Mouse (Mus musculus): Measurements from ENCODE around the gene Gtf2h3.
"Not testable (repeated sequence)": the region's sequence is repeated elsewhere in the genome, so short reads cannot be mapped to it uniquely, and the experiment has no call there.

Gene Gtf2h3

DNA sequence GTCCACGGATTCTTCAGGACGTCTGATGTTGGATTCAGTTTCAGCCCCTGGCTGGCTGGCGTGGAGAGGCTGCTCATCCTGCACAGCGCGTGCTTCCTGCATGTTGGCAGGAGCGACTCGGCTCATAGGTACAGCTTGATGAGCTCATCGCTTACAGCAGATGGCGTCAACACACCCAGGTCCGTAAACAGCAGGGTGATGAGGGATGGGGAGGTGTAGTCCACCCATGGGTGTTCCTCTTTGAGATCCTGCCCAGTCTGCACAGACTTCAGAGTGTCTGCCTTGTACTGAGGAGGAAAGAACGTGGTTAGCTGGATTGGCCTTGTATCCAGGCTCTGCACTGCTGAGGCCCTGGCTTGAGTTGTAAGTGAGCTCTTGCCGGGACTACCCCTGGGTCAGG is 7.9 kb upstream of the Gtf2h3 start:
- no peak for DNase-seq (ENCODE audit: extremely low read depth, low read depth, low spot score)

DNA sequence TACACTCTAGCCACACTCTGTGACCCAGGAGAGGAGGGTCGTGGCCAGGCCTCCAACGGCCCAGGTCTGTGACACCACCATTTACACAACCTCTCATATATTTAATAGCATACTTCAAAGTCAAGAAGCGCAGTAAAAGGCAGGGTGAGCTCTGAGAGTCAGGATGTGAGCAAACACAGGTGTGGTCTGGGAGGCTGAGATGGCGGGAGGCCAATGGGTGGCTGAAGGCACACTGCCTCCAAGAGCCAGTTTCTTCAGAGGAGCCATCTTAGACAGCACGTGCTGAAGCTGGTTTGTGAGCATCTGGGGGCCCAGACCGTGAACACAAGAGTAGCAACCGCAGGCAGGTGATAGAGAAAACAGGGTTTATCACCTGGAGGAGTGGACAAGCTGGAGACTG is 3.5 kb upstream of the Gtf2h3 start:
- no peak for DNase-seq (ENCODE audit: extremely low read depth, low read depth, low spot score)

DNA sequence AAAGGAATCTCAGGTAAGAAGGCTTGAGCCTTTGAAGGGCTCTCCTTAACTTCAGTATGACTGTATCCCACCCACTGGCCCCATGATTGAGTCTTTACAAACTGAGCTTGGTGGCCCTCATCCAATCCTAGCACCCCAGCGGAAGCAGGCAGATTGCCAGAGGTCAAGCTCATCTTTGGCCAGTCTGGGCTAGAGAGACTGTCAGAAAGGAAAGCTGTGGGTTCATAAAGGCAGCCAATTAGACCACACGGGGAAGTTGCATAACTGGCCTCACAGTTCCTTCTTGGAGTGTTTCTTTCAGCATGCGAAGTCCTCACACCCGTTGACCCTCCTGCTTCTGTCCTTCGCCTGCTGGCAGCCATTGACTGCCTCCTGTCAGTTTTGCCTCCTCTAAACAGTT is 3.6 kb downstream of the Gtf2h3 start:
- no peak for DNase-seq (ENCODE audit: extremely low read depth, low read depth, low spot score)

DNA sequence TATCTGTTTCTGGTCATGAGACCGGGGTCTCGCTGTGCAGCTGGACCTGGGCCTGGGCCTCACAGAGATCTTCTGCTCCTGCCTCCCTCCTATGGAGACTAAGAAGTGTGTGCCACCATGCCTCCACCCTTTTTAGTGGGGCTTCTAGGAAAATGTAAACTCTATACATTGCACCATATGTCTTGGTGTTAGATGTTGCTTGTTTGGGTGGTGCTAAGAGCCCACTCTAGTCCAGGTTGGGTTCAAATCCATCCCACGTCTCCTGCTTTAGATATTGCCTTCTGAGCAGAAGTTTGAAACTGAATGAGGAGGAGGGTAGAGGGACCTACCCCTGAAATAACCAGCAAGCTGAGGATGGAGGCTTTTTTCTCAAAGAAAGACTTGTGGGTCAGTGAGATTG is 13.8 kb downstream of the Gtf2h3 start:
- DNase-seq (ENCODE audit: extremely low read depth, low read depth, low spot score), result no peak

DNA sequence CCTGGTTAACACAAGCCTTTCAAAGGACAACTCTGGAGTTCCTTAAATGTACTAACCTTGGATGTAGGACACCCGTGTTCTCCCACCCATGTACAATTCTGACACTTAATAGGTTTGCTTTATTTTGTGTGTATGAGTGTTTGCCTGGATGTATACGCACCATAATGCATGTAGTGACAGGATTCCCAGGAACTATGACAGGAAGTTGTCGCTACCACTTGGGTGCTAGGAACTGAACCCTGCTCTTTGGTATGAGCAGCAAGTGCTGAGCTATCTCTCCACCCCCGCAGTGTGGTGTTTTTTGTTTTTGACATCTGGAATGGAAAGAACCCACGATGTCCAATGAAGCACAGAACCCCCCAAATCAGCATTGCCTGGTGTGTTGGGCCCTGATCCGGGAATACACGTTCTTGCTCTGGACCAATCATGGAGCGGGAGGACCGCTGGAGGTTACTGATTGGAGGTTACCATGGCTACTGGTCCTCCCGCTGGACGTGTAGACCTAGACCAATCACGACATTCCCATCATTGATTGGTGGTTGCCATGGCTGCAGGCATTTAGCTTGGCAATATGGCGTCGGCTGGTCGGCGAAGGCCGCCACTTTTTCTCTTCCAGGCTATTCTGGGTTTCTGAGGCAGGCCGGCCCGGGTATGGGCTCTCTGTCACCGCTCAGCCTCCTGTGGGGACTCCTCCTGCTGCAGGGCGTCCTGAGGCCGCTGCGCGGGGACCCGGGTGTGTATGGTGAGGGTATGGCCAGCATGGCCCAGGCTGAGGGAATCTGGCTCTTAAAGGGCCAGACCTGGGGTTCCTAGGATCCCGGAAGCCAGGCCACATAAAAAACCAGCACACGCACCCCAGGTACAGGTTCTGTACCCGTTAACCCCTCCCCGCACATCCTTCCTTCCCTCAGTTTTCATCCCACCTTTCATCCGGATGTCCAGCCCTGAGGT is 19.6 kb downstream of the Gtf2h3 start:
- DNase-seq (ENCODE audit: extremely low read depth, low read depth, low spot score), result peak; percentile 81

DNA sequence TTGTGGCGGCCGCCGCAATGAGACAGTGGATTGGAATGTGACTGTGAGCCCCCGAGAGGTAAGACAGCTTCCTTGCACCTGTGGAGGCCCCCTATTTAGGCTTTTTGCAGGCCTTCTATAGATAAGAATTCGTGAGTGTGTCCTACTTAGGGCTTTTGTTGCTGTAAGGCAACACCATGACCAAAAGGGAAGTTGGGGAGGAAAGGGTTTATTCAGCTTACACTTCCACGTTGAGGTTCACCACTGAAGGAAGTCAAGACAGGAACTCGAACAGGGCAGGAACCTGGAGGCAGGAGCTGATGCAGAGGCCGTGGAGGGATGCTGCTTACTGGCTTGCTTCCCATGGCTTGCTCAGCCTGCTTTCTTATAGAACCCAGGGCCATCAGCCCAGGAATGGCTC is 20.8 kb downstream of the Gtf2h3 start:
- DNase-seq (ENCODE audit: extremely low read depth, low read depth, low spot score), result not testable (repeated sequence)

DNA sequence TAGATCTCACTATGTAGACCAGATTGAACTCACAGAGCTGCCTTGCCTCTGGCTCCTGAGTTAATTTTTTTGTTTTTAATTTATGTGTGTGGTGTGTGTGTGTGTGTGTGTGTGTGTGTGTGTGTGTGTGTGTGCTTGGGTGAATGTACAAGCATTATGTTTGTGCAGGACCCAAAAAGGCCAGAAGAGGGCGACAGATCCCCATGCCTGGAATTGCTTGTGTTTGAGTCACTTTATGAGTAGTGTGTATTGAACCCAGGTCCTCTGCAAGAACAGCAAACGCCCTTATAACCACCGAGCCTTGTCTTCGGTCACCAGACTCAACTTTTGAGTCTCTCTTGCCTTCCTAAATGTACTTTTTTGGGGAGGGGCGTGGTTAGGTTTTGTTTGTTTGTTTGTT is 23.4 kb downstream of the Gtf2h3 start:
- no peak for DNase-seq (ENCODE audit: extremely low read depth, low read depth, low spot score)

DNA sequence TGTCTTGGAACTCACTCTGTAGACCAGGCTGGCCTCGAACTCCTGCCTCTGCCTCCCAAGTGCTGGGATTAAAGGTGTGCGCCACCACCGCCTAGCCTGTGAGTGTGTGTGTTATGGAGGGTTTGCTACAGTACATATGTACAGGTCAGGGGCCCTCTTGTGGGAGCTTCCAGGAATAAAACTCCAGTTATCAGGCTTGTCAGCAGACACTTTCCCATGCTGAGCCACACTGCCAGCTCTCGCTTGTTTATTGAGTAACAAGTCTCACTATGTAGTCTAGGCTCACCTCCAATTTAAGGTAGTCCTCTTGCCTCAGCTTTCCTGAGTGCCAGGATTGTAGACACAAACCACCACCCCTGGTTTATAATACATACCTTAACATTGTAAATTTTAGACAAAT is 25.4 kb downstream of the Gtf2h3 start:
- DNase-seq (ENCODE audit: extremely low read depth, low read depth, low spot score), result no peak

DNA sequence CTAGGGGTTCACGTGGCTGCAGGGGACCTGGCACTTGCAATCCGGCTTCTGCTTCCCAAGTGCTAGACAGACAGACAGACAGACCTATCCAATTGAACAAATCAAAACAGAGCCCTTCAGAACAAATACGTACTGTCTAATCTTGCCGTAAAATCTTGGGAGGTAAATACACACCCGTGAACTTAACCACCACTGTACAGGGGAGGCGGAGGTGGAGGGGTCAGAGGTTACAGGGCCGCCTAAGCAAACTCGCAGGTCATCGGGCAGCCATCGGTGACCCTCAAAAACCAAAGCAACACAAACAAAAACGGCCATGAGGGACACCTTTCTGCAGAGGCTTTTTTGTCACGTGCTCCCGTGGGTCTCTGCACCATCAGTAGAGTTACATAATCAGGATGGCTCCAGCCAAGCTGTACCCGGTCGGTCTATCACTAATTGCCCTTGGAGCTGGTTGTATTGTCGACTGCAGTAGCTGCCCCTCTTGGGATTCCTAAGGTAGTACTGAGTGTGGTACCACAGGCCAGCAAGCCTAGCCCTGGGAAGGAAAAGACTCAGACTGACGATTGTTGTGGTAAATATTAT is 26.2 kb downstream of the Gtf2h3 start:
- no peak for DNase-seq (ENCODE audit: extremely low read depth, low read depth, low spot score)

DNA sequence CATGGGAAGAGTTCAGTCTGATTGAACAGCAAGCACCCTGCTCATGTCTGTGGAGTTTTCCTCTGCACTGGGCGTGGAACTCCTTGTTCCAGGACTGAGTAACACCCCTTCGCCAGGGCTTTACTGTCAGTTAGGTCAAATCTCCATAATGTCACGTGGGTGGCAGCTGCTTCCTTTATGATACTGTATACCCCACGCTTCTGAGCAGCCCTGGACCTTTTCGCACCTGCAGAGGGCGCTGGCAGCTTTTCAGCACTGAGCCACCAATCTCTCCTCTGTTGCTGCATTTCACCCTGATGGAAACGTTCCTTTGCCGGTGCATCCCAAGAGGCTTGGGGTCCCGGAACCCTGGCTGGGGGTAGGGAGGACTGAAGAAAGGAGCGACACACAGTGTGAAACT is 32.0 kb downstream of the Gtf2h3 start:
- DNase-seq (ENCODE audit: extremely low read depth, low read depth, low spot score), result no peak

DNA sequence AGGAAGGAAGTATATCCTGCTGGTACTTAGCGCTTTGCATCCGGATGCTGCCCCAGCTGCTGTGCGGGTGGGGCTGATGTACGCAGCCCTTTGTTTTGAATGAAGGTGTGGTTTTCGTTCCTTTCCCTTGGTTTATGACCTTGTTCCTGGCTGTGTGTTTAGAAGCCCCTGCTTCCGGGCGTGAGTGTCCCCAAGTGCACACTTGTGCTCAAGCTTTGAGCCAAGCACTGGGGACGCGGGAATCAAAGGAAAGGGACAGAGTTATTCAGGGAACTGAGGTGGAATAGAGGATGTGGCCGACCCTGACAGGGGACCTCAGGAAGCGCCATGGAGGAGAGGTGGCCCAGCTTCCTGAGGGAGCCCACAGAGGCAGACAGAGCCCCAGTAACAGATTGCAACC is 35.8 kb downstream of the Gtf2h3 start:
- no peak for DNase-seq (ENCODE audit: extremely low read depth, low read depth, low spot score)

DNA sequence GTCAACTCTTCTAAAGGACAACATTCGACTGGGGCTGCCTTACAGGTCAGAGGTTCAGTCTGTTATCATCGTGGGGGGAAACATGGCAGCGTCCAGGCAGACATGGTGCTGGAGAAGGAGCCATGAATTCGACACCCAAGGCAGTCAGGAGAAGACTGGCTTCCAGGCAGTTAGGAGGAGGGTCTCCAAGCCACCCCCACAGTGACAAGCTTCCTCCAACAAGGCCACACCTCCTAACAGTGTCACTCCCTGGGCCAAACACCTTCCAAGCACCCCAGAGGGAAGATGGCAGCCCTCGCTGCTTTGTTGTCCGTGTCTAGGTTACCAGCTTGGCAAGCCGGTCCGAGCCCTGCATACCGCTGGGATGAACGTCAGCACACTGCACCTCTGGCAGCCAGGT is 39.8 kb downstream of the Gtf2h3 start:
- no peak for DNase-seq (ENCODE audit: extremely low read depth, low read depth, low spot score)

DNA sequence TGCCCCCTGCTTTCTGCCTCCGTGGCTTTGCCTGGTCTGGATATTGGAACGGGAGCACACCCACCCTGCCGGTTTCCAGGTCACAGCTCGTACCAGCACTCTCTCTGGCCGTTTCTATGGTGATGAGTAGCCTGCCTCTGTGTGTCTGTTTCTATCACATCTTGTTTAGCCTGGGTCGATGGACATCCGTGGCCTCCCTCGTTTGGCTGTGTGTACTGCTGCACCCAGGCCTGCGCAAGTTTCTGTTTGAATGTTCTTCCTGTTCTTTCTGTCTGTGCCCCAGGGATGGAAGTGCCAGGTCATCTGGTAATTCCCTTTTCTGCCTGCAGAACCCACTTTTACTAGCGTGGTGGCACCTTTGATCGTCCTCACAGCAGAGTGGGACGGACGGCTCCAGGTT is 42.4 kb downstream of the Gtf2h3 start:
- no peak for DNase-seq (ENCODE audit: extremely low read depth, low read depth, low spot score)

DNA sequence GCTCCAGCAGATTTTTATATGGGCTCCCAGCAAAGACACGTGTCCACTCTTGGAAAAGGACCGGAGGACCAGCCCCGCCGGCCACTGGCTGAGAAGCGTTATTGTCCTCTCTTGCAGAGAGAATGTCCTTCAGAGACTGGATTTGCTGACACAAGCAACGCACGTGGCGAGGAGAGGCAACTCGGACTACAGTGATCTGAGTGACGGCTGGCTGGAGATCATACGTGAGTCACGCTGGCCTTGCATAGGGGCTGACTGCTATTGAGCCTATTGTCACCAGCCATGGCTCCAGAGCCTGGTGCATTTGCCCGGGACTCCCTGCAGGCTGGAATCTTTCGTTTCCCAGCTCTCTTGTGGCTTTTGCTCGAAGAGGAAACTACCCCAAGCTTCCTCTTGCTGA is 44.0 kb downstream of the Gtf2h3 start:
- DNase-seq (ENCODE audit: extremely low read depth, low read depth, low spot score), result no peak

DNA sequence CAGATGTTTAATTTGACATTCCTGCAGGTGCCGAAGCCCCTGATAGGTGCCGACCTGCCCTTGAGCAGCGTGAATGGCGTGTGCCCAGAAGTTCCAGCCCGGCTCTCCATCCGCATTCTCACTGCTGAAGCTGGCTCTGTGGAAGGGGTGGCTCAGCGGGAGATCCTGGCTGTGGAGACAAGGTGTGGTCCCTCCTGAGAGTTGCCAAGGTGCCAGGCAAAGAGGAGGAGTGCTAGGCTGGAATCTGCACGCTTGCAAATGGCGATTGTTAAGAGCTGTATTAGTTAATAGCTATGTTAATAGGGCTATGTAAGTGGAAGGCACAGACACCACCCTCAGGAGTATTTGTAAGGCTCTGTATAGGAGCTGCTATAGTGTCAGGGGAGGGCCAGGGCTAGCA is 45.4 kb downstream of the Gtf2h3 start:
- DNase-seq (ENCODE audit: extremely low read depth, low read depth, low spot score), result no peak

DNA sequence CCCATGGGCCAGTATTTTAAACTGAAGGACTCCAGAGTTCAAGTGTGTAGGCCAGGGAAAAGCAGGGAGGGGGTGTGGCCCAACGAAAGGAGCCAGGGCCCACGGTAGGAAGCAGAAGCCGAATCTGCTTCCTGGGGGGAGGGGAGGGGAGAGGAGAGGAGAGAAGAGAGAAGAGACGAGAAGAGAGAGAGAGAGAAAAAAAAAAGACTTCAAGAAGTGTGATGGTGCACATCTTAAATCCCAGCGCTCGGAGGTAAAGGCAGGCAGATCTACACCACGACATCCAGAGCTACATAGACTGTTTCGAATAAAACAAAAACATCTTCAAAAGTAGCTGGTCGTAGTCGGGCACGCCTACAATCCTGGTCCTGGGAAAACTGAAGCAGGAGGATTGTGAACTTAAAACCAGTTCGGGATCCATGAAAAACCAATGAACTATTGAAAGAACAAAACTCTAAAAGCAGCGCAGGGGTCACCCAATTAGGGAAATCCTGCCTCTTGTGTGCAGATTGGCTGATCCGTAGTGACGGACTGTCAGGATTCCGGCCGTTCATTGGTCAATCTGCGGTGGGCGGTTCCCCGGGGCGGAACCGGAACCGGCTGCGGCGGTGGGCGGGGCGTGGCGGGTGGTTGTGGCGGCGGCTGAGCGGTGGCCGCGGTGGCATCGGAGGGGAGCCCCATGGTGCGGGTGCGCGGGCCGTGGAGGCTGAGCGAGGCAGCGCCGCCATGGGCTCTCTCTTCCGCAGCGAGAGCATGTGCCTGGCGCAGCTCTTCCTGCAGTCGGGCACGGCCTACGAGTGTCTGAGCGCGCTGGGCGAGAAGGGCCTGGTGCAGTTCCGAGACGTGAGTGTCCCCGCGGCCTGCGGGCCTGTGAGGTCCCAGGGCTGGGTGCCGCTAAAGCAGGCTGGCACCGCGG is 49.8 kb downstream of the Gtf2h3 start, which contains the start of gene Atp6v0a2:
TSS of gene Atp6v0a2 (plus strand) at position 129 of the 916 bp plus-strand sequence.
- no peak for DNase-seq (ENCODE audit: extremely low read depth, low read depth, low spot score)

DNA sequence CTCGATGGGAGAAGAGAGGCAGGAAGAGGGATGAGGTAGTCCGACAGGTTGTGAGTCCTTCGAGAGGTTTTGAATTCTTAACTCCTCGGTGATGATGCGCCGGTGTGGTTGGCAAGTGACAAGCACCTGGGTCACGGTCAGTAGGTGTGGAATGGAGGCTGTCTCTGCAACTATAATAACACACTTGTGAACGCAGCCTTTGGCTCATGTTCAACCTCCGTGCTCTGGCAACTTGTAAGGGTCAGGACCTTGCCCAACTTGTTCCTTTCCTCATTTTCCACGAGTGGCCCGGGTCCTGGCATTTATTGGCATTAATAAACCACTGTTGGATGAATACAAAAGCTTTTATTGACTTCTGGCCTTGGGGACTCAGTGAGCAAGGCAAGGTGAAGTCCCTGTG is 50.7 kb downstream of the Gtf2h3 start:
- DNase-seq (ENCODE audit: extremely low read depth, low read depth, low spot score), result no peak

DNA sequence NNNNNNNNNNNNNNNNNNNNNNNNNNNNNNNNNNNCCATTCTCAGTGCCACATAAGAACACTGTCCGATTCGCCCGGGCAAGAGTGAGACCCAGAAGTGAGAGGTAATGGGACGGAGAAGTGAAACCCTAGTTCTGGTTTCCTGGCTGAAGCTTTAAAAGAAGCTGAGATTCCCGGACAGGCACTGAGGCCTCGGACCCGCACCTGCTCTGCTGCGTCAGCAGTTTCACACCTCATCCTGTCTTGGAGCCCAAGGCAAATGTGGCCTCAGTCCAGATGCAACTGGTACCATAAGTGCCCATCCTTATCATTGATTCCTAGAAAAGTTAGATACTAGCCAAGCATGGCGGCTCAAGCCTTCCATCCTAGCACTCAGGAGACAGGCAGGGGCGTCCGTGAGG is 52.7 kb downstream of the Gtf2h3 start:
- DNase-seq (ENCODE audit: extremely low read depth, low read depth, low spot score), result no peak

DNA sequence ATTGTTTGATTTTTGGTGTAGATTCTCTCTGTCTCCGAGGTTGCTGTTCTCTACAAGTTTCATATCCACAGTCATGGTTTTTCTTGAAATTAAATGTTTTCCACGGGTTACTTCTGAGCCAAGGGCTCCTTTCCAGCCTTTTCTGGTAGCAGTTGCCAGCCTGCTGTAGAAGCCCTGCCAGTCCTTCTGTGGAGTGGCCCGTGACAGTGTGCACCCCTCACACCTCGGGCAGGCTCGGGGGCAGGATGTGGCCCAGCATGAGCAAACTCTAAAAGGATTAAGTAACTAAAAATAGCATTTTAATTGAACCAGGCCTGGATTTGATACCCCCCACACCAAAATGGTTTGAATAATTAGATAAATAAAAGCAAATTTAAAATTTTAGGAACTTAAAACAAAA is 53.5 kb downstream of the Gtf2h3 start:
- DNase-seq (ENCODE audit: extremely low read depth, low read depth, low spot score), result no peak

DNA sequence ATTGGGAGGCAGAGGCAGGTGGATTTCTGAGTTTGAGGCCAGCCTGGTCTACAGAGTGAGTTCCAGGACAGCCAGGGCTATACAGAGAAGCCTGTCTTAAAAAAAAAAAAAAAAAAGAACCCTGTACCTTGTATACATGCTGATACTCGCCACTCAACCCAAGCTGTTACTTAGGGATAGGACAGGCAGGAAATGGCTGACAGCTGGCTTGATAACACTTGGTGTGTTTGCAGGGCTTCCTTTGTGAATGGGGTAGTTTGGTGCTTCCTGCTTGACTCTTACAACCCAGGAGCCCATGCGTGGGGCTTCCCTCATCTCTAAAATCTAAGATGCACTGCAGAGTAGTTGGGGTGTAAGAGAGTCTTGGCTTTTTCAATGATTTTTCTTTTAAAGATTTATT is 54.5 kb downstream of the Gtf2h3 start:
- no peak for DNase-seq (ENCODE audit: extremely low read depth, low read depth, low spot score)

DNA sequence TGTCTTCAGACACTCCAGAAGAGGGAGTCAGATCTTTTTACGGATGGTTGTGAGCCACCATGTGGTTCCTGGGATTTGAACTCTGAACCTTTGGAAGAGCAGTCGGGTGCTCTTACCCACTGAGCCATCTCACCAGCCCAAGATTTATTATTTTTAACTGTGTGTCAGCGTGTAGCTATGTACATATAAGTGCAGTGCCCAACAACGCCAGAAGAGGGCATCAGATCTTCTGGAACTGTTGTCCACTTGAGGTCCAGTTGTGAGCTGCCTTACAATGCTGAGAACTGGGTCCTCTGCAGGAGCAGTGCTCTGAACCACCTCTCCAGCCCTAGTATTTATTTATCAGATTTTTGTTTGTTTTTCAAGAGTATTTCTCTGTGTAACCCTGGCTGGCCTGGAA is 56.1 kb downstream of the Gtf2h3 start:
- DNase-seq (ENCODE audit: extremely low read depth, low read depth, low spot score), result not testable (repeated sequence)

DNA sequence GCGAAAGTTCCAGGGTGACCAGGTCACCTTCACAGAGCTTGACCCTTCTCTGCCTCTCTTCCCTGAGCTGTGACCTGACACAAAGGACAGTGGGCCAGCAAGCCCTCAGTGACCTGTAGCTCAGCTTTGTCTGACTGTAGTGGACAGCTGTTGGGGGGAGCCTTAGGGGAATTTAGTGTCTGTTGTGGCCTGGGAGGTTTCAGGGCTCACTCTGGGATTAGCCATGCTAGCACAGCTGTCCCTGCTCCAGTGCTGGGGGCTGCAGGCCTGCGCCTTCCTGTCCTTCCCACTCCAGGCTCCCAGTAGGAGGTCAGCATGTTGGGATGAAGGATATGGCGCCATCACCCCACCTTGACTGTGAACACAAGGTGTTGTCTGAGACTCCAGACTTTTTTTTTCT is 57.2 kb downstream of the Gtf2h3 start:
- DNase-seq (ENCODE audit: extremely low read depth, low read depth, low spot score), result no peak
